ENCODE assay signal across 12 mouse cellular contexts in the genomic region with DNA sequence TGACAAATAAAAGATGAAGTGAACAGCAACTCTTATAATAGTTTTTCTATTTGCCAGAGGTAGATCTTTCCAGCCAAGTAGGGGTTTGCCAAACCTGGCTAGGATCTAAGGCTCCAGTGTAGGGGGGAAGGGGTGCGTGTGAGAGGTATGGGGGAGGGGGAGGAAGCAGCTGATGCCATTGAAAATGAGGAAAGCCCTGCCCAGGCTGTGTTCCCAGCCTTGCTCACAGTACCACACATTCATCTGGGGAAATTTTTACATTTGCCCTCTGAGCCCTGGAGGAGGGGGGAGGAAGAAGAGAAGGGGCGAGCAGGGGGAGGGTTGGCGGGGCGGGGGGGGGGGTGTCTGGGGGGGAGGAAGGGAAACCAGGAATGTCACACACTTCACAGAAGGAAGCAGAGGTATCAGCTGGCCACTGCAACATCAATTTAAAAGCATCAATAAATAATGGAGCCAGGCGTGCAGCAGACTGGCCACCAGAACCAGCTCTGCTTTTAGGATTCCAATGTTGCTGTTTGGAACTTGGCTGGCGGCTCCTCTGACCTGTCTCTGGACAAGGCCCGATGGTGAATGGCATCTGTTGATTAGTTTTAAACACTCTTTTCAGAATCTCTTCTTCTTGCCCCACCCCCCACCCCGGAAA. TPM values are rescaled to one million over a fixed set of nuclear protein-coding genes. Genes with fewer than 3 reads are reported as not detected.
DNase-seq lines count a peak whose midpoint lies in the region; ATAC-seq and TF ChIP-seq lines count a peak whose summit lies in the region.
"Had no signal": no experiment of that assay in that cellular context is flagged by ENCODE, and none has a peak within 500 bp of the region (broad histone marks: within the 10 kb centered on the region; RNA-seq: fewer than 3 reads in every experiment).

No protein-coding gene starts in this region.

- no peak for TF ChIP-seq POLR2A in kidney, adult 2 months (IDR thresholded peaks at IDR 0.05; ENCODE audit: low read depth, low read length)
- no peak for TF ChIP-seq POLR2A in bone marrow macrophage, adult 2 months (IDR thresholded peaks at IDR 0.05; ENCODE audit: borderline replicate concordance, low read depth, low read length)

- H3K4me2 ChIP-seq in kidney, embryonic 16.5 days (replicated peaks; ENCODE audit: low read depth, low read length), result no peak overlapping the region
- H3K4me2 ChIP-seq in embryonic facial prominence, embryonic 11.5 days (ENCODE audit: low read depth, low read length), result no peak overlapping the region
- peak overlapping the region; percentile 3; the same call in 1 of the 2 replicates for H3K4me2 ChIP-seq in limb, embryonic 13.5 days (replicated peaks)
- H3K4me2 ChIP-seq: heart, embryonic 12.5 days had no signal

- H3K36me3 ChIP-seq in kidney, embryonic 16.5 days (ENCODE audit: insufficient read depth, low read length), result no peaks in the 10 kb centered on the region
- no peaks in the 10 kb centered on the region for H3K36me3 ChIP-seq in kidney, adult 2 months (ENCODE audit: control insufficient read depth, insufficient read depth, low read length)
- no peaks in the 10 kb centered on the region for H3K36me3 ChIP-seq in embryonic facial prominence, embryonic 11.5 days (replicated peaks; ENCODE audit: control insufficient read depth, insufficient read depth, low read depth, low read length)
- no peaks in the 10 kb centered on the region for H3K36me3 ChIP-seq in limb, embryonic 13.5 days
- H3K36me3 ChIP-seq: heart, embryonic 12.5 days had no signal

- no peak overlapping the region for H3K4me3 ChIP-seq in kidney, embryonic 16.5 days (ENCODE audit: low read length)
- H3K4me3 ChIP-seq in kidney, adult 2 months (ENCODE audit: insufficient read depth, low read depth, low read length), result no peak overlapping the region
- no peak overlapping the region for H3K4me3 ChIP-seq in bone marrow macrophage, adult 2 months (ENCODE audit: insufficient read depth, low read length)
- H3K4me3 ChIP-seq in embryonic facial prominence, embryonic 11.5 days (ENCODE audit: low read depth, low read length), result no peak overlapping the region
- H3K4me3 ChIP-seq in limb, embryonic 13.5 days, result no peak overlapping the region
- H3K4me3 ChIP-seq: heart, embryonic 12.5 days had no signal

- no peak for TF ChIP-seq CTCF in kidney, adult 2 months (conservative IDR thresholded peaks at IDR 0.05; ENCODE audit: insufficient read depth, insufficient read length, low read depth, low read length)
- no peak for TF ChIP-seq CTCF in bone marrow macrophage, adult 2 months (IDR thresholded peaks at IDR 0.05; ENCODE audit: low read depth, low read length)

- ATAC-seq in kidney, embryonic 16.5 days (ENCODE audit: low FRiP score, low TSS enrichment), result 0 out of 2 replicates have a peak, but pooled peaks have one; percentile 17
- ATAC-seq in embryonic facial prominence, embryonic 11.5 days (replicated peaks; ENCODE audit: insufficient number of reproducible peaks, low FRiP score, low TSS enrichment, low read depth), result peak; percentile 68; the same call in 1 of the 2 replicates
- peak; percentile 64 for ATAC-seq in limb, embryonic 13.5 days (ENCODE audit: low FRiP score, low read depth)
- ATAC-seq: intestine, postnatal 0 days had no signal

- WGBS in kidney, embryonic 16.5 days, result 20% methylated on average over 5 of the region's 8 CpGs
- WGBS in kidney, adult 2 months, result 36% methylated on average over 6 of the region's 8 CpGs
- WGBS in embryonic facial prominence, embryonic 11.5 days, result 24% methylated on average over 5 of the region's 8 CpGs
- 22% methylated on average over 6 of the region's 8 CpGs for WGBS in limb, embryonic 13.5 days

- DNase-seq in kidney, adult 2 months, result no peak
- DNase-seq in embryonic facial prominence, embryonic 11.5 days (ENCODE audit: low spot score), result no peak
- no peak for DNase-seq in right cerebral cortex, postnatal 25 days
- DNase-seq in urinary bladder, adult 2 months (ENCODE audit: low spot score), result no peak
- DNase-seq in cerebellum, postnatal 36 days, result no peak
- DNase-seq: cerebellum, adult 11 months; thymus, adult 18-20 months had no signal

- no peak overlapping the region for H3K27ac ChIP-seq in kidney, embryonic 16.5 days (ENCODE audit: low read length)
- no peak overlapping the region for H3K27ac ChIP-seq in kidney, adult 2 months (ENCODE audit: insufficient read depth, low read depth, low read length)
- H3K27ac ChIP-seq in bone marrow macrophage, adult 2 months (ENCODE audit: insufficient read depth, low read depth, low read length), result peak overlapping the region; percentile 24; the same call in 1 of the 2 replicates
- H3K27ac ChIP-seq in embryonic facial prominence, embryonic 11.5 days (replicated peaks; ENCODE audit: low read depth, low read length), result no peak overlapping the region
- H3K27ac ChIP-seq in limb, embryonic 13.5 days, result no peak overlapping the region

- H3K27me3 ChIP-seq in kidney, embryonic 16.5 days (ENCODE audit: insufficient read depth, low read length), result no peaks in the 10 kb centered on the region
- no peaks in the 10 kb centered on the region for H3K27me3 ChIP-seq in kidney, adult 2 months (replicated peaks; ENCODE audit: control insufficient read depth, insufficient read depth, low read length)
- H3K27me3 ChIP-seq in embryonic facial prominence, embryonic 11.5 days (ENCODE audit: control insufficient read depth, insufficient read depth, low read length), result no peaks in the 10 kb centered on the region
- H3K27me3 ChIP-seq in limb, embryonic 13.5 days, result no peaks in the 10 kb centered on the region
- H3K27me3 ChIP-seq: heart, embryonic 12.5 days had no signal

- H3K9ac ChIP-seq in kidney, embryonic 16.5 days (replicated peaks; ENCODE audit: low read length), result no peak overlapping the region; the same call in 1 of the 2 replicates
- H3K9ac ChIP-seq in embryonic facial prominence, embryonic 11.5 days (replicated peaks; ENCODE audit: low read length), result no peak overlapping the region
- H3K9ac ChIP-seq in limb, embryonic 13.5 days, result no peak overlapping the region
- H3K9ac ChIP-seq: heart, embryonic 12.5 days had no signal

- peaks cover 51% of the 10 kb centered on the region for H3K4me1 ChIP-seq in kidney, embryonic 16.5 days (ENCODE audit: insufficient read depth, low read length)
- H3K4me1 ChIP-seq in kidney, adult 2 months (ENCODE audit: control insufficient read depth, insufficient read depth, low read length), result peaks cover 29% of the 10 kb centered on the region
- H3K4me1 ChIP-seq in bone marrow macrophage, adult 2 months (ENCODE audit: control insufficient read depth, insufficient read depth, low read length), result peaks cover 52% of the 10 kb centered on the region
- H3K4me1 ChIP-seq in embryonic facial prominence, embryonic 11.5 days (ENCODE audit: control insufficient read depth, insufficient read depth, low read length), result 0 out of 2 replicates have a peak, but pooled peaks cover 2% of the 10 kb centered on the region
- peaks cover 36% of the 10 kb centered on the region for H3K4me1 ChIP-seq in limb, embryonic 13.5 days

- H3K9me3 ChIP-seq in kidney, embryonic 16.5 days (ENCODE audit: low read length), result no peaks in the 10 kb centered on the region
- no peaks in the 10 kb centered on the region for H3K9me3 ChIP-seq in embryonic facial prominence, embryonic 11.5 days (replicated peaks; ENCODE audit: control insufficient read depth, low read length)
- H3K9me3 ChIP-seq in limb, embryonic 13.5 days, result no peaks in the 10 kb centered on the region
- H3K9me3 ChIP-seq: heart, embryonic 12.5 days had no signal

RNA-seq across cellular contexts. Expression of gene Zfp217, which starts 28.5 kb away (rescaled TPM):
- 4.4 and 5.1 TPM in 2 replicates for polyA plus RNA-seq in kidney, embryonic 16.5 days (2015; fragmentation: Nextera tagmentation; extraction: Ambion mirVana)
- 7.0 and 8.2 TPM in 2 replicates for polyA plus RNA-seq in kidney, adult 2 months (2012; rRNA removed)
- polyA plus RNA-seq in bone marrow macrophage, adult 2 months (2012; ENCODE audit: insufficient read depth, insufficient read length, missing spikeins), result 44.0 and 45.3 TPM in 2 replicates
- polyA plus RNA-seq in embryonic facial prominence, embryonic 11.5 days (2014; fragmentation: Nextera tagmentation; extraction: Ambion mirVana), result 3.9 and 4.5 TPM in 2 replicates
- polyA plus RNA-seq in limb, embryonic 13.5 days (2015; fragmentation: Nextera tagmentation; extraction: Ambion mirVana), result 4.5 and 4.6 TPM in 2 replicates
- 8.9 and 11.5 TPM in 2 replicates for polyA plus RNA-seq in urinary bladder, adult 2 months (2012; rRNA removed)

Comparison
In these comparisons a context has a peak if more than half of its experiments do, and no peak if none do; other contexts are left out.
1. ATAC-seq: peak in every context shown above with its lines; median percentile 68 in embryonic facial prominence, embryonic 11.5 days; 64 in limb, embryonic 13.5 days; 17 in kidney, embryonic 16.5 days.